Mouse (Mus musculus) left cerebral cortex, postnatal 14 days (tissue): ENCODE results near the gene Gpc3. TPM values are rescaled to one million over a fixed set of nuclear protein-coding genes. Genes with fewer than 3 reads are reported as not detected.
A peak's percentile ranks its signal among the peaks of the same experiment; 100 is the strongest.
"Not testable (repeated sequence)": the region's sequence is repeated elsewhere in the genome, so short reads cannot be mapped to it uniquely, and the experiment has no call there.

ENCODE experiments used
- DNase-seq, 2 experiments: peaks; one replicate each; pipeline ENCODE4 v3.0.0; 2021 to 2022; ENCODE audit warnings: low spot score in 2 of 2, mixed read lengths in 1 of 2
- intact Hi-C: fragments of 180-260 bp; cut with DNase I; formaldehyde crosslinking; loops from one replicate; pipeline ENCODE4 v1.15.1; 2025
- total RNA-seq, 2 experiments: library from RNA; stranded (reverse); gene quantifications; 2 replicates each; pipeline ENCODE4 v1.2.3; 2021

The Gpc3 gene
- total RNA-seq, 2 experiments from 2014 or later: 7.8 to 11.0 TPM

DNA sequence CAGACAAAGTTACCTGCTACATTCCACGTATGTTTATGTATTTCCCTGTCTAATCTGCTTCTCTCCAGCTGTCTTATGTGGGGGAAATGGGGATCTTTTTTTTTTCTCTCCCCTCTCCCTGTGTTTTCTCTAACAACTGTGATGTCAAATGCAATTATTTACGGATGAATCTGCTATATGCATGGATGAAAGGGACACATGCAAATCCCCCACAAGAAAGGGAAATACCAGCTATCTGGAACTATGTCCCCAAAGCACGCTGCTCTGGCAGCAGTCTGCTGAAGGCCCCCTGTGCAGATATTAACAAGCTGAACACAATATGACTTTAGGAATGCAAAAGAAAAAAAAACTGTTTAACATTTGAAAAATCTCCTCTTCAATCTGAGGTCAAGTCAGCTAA lies 273.5 kb downstream of the Gpc3 start:
- DNase-seq: no peak
- intact Hi-C loops: no loop called here

DNA sequence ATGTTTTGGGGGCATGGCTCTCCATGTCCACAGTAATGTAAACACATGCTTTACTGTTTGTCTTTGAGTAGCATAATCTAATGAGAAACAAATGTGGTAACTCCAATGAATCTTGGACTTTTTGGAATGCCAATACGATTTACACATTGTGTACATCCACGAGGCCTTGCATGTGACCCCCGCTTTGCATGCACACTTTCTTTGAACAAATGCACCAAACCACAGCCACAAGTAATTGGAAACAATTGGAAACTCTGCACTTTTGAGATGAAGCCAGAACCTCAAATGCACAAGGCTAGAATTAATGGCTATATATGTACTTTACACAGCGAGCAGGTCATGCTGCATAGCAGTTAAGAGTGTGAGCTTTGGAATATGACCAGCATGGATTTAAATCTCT lies 292.0 kb downstream of the Gpc3 start:
- intact Hi-C loops: no loop called here
- no peak for DNase-seq

- intact Hi-C loops: no loop called here
- DNase-seq: no peak
Measured at GRCm38 (mm10) chrX:52320653-52321052, 293.1 kb downstream of the Gpc3 start.

- intact Hi-C loops: no loop called here
- DNase-seq: peak in 1 of 2 experiments; percentile 3
Measured at GRCm38 (mm10) chrX:52310976-52311375, 302.8 kb downstream of the Gpc3 start.

DNA sequence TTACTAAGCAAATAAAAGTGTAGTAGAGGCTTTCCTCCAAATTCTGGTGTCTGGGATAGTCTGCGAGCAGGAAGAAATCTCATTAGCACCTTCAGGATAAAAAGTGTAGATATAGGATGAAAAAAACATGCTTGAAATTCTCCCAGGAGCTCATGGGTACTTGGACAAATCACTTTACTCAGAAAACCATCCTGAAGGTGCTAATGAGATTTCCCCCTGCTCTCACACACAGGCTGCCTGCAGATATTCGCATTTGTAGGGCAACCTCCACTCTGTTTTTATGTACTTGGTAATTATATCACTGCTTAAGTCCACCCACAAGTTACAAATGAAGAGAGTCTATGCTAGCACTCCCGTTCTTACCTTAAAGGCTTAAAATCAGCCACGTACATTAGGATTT lies 308.5 kb downstream of the Gpc3 start:
- intact Hi-C loops: loop anchor here (10.0 kb wide), 1 partner anchor 120 kb away; no protein-coding TSS in a partner anchor
- peak in 1 of 2 experiments; percentile 6 for DNase-seq

DNA sequence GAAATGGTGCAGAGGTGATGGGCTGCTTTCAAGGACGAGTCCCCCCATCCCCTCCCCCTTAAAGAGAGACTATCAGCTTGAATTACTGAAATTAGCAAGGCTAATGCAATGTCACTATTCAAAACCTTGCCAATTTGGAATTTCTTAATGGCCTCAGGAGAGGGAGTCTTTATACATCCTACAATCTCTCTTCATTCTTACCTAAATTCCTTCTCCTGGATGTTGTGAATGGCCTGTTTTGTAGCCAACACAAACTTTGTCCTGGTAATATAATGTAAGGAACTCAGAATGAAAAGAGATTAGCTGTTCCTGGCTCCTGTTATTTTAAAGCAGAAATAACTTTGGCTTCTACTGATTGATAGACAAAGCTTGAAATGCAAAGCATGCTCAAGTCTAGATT lies 325.0 kb downstream of the Gpc3 start:
- intact Hi-C loops: no loop called here
- DNase-seq: no peak

GRCm38 (mm10) chrX:52287944-52288343 lies 325.8 kb downstream of the Gpc3 start:
- intact Hi-C loops: no loop called here
- no peak for DNase-seq

- intact Hi-C loops: no loop called here
Measured at GRCm38 (mm10) chrX:52282070-52282469, 331.7 kb downstream of the Gpc3 start.

GRCm38 (mm10) chrX:52281103-52281900 lies 332.4 kb downstream of the Gpc3 start:
- intact Hi-C loops: no loop called here
- no peak for DNase-seq

More at GRCm38 (mm10) chrX:52282070-52282469, 331.7 kb downstream of the Gpc3 start:
- DNase-seq: no peak

- DNase-seq: no peak
- intact Hi-C loops: no loop called here
Measured at GRCm38 (mm10) chrX:52278687-52279359, 334.9 kb downstream of the Gpc3 start.

DNA sequence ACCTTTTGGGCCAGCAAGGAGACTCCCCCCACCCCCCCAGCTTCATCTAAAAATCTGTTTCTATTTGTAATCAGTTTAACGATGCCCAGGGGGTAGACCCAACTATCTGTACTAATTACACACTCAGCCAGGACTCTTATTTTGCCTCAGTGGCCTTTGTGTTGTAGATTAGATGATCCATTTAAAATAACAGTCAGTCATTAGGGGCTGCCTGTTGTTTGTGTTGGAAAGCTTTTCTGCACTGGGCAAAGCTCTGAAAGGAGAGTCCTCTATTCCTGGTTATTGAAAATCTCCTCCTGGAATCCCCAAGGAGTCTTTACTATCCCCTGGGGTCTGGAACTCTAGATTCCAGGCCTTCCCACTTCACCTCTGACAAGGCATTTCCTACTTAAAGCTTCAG lies 336.2 kb downstream of the Gpc3 start:
- intact Hi-C loops: no loop called here
- no peak for DNase-seq

DNA sequence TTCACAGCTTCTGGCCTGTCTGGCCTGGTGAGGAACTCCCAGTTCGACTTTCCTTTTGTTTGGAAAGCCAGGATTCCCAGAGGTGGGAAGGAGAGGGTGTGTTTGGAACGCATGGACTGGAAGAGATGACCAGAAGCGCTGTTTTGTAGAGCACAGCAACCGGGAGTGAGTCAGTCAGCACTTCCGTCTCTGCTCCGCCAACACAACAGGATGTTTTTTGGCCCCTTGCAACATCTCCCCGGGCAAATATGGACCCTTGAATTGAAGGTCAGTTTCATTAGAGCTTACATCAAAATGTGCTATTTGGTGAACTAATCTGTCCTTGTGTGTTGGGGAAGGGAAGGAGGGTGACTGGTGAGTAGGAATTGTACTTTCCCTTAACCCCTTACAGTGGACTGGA lies 340.7 kb downstream of the Gpc3 start:
- DNase-seq: no peak
- intact Hi-C loops: no loop called here

GRCm38 (mm10) chrX:52261991-52262390 lies 351.8 kb downstream of the Gpc3 start:
- DNase-seq: no peak
- intact Hi-C loops: no loop called here

DNA sequence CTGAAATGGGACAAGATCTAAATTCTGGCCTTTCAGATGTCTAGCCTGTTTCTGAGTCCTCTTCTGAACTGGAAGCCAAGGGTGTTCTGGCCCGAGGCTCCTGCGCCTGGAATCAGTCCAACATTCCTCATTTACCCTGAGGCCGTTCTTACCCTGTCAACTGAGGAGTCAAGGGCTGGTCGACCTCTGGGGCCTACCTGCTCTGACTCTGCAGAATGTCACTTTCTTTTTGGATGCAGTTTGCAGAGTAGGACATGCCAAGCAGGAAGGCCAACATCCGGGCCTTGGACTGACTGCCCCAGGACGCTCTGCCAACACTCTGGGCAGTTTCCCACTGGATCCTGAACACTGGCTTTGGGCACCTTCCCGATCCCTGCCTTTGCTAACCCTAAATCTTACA lies 352.2 kb downstream of the Gpc3 start:
- no peak for DNase-seq
- intact Hi-C loops: no loop called here

GRCm38 (mm10) chrX:52259771-52260170 lies 354.0 kb downstream of the Gpc3 start:
- DNase-seq, intact Hi-C loops: not testable (repeated sequence)

- DNase-seq: no peak
- intact Hi-C loops: no loop called here
Measured at GRCm38 (mm10) chrX:52254526-52254925, 359.2 kb downstream of the Gpc3 start.

DNA sequence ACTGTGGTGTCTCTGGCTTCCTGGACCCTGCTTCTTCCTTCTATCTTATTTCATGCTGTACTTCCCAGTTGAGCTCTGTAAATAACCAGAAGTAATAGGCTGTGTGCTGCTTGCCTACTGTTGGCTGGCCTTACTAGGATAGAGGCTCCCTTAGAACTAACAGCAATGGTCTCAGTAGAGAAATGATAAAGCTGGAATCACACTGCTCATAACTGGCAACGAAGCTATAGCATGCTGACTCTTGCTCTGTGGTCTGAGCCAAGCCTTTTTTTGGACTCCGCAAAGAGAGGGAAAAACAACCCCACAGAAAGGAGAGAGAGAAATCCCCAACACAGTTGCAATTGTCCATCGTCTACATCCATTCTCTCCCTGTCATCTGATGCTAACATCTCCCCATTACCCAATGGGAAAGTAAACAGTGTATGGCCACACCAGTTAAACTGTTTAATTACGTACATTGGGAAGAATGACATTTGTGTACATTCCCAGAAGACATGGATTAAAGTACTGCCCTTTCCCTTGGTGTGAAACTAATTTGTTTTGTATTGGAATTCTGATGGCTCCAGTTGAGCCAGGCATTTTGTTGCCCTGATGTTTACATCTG lies 368.0 kb downstream of the Gpc3 start:
- intact Hi-C loops: no loop called here
- DNase-seq: no peak

GRCm38 (mm10) chrX:52237470-52237869 lies 376.3 kb downstream of the Gpc3 start:
- no peak for DNase-seq
- intact Hi-C loops: no loop called here

- DNase-seq: no peak
- intact Hi-C loops: no loop called here
Measured at GRCm38 (mm10) chrX:52231984-52232383, 381.8 kb downstream of the Gpc3 start.

DNA sequence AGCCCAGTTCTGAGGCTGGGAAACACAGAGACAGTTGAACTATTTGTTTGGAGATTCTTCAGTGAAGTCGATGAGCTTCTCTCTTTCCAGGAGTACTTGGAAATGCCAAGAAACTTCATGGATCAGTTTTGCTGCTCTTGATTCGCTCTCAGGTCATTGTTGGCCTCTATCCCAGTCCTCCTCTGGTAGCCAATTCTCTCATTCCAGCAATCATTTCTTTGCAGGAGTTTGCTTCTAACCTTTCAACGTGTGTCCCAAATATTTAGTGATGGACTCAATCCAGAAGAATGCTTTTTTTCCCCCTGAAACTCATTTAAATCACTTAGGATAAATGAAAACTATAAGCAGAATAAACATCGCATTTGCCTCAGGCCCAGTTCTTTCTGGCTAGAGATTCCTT lies 383.0 kb downstream of the Gpc3 start:
- intact Hi-C loops: no loop called here
- DNase-seq: no peak
